Mouse (Mus musculus) splenic B cell, adult 2 months (primary cell): ENCODE data around the gene Igsf9.

Experiments
- DNase-seq: peaks from one replicate; pipeline ENCODE4 v3.0.0-alpha.2; 2011; ENCODE audit warnings: low read depth, low spot score
- H3K27me3 ChIP-seq: 2 replicates; pipeline ENCODE4 v1.6.1; 2012; ENCODE audit warnings: mild to moderate bottlenecking, low read length, moderate library complexity, mixed read lengths; ENCODE audit not compliant: control insufficient read depth, poor library complexity, insufficient read depth, severe bottlenecking
- H3K36me3 ChIP-seq: 2 replicates; pipeline ENCODE4 v1.6.1; 2012; ENCODE audit warnings: mild to moderate bottlenecking, low read length, moderate library complexity, mixed read lengths; ENCODE audit not compliant: control insufficient read depth, poor library complexity, insufficient read depth, severe bottlenecking

Gene Igsf9

DNA sequence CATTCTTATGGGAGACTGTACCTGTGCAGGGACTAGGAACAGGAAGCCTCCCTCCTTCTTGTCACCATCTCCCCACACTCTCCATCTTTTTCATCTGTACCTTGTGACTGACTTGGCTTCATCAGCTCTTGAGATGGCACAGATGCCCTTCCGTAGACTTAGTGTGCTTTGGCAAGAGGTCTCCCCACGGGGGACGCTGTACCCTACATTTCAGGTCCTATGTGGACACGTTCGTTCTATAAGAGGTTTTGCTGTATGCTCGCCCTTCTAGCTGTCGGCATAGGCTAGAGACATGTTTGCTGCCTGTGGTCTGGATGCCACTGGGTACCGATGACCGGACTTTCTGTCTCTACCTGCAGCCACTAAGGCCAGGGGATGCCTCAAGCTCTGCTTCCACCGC is 45.8 kb downstream of the Igsf9 start:
- Histone ChIP-seq H3K27me3 (no peaks in the 10 kb centered on the region), H3K36me3 (no peaks in the 10 kb centered on the region)
- no peak for DNase-seq

DNA sequence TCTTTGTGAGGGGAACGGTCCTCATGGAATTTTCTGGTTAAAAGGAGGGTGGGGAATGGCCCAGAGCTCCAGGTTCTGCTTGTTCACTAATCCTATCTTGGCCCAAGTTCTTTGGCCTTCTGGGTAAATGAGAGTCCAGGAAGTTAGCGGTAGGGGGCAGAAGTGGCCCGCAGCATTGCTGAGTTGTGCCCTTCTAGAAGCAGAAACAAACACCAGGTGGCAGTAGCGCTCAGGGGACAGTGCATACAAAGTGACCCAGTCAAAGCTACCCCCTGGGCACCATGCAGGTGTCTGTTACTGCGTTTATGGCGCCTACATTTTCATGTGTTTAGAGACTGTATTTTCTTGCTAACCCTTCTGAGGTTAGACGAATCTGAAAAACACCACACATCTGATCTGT is 47.1 kb downstream of the Igsf9 start:
- Histone ChIP-seq H3K27me3 (no peaks in the 10 kb centered on the region), H3K36me3 (no peaks in the 10 kb centered on the region)
- peak; percentile 97 for DNase-seq

DNA sequence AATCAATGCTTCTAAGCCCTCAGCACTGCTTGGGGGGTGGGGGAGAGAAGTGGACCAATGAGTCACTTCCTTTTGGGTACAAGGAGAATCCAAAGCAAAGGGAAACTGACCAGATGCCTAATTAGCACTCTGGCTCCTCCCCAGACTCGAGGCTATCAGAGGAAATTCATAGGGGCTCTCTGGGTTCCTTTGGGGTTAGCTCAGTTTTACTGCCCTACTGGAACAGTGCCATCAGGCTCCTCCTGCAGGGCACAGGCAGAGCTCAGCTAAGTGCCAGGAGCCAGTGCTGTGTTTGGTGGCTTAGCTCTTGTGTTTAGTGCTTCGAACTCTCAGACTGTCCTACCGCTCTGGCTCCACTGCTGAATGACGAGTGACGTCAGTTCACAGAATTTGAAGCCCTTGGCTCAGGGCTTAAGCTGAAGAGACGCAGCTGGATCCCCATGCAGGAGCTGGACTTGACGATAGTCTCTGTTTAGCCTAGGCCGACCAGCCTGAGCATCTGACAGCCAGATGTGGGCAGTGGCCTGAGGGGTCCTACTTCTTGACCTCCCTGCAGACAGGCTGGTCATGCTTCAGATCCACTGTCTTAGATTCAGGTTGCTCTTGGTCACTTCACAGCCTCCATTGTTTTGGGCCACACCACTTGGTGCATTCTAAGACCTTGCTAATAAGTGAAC is 49.1 kb downstream of the Igsf9 start:
- Histone ChIP-seq H3K36me3 (no peaks in the 10 kb centered on the region), H3K27me3 (no peaks in the 10 kb centered on the region)
- no peak for DNase-seq

DNA sequence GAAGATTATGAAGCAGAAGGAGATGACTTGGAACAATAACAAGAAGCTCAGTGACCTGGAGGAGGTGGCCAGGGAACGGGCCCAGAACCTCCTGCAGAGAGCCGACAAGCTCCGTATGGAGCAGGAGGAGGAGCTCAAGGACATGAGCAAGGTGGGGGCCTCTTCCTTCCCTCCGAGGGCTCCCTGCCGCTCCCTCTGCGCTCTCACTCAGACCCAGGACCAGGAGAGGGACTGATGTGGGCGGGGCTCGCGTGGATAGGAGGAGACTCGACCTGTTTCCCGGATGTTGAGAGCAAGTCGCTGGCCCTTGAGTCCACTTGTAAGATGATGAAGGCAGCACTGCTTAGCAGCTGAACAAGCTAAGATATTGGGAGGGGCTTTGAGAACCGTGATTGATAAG is 51.0 kb downstream of the Igsf9 start:
- no peak for DNase-seq
- H3K36me3 ChIP-seq, result no peaks in the 10 kb centered on the region
- H3K27me3 ChIP-seq, result no peaks in the 10 kb centered on the region

DNA sequence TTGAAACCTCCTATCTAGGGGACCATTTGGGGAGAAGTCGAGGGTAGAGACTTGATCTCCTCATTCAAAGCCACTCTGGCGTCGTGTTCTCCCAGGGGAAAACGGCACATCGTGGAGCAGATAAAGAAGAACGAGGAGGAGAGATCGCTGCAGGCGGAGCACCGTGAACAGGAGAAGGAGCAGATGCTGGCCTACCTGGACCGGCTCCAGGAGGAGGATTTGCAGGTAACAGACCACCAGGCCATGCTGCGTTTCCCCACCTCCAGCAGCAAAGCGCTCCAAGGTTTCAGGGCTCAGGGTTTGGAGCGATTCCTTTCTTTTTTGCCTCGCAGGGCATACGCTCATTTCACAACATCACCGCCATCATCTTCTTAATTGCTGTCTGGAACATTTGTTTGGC is 53.5 kb downstream of the Igsf9 start:
- DNase-seq, result no peak
- H3K27me3 ChIP-seq, result no peaks in the 10 kb centered on the region
- H3K36me3 ChIP-seq, result no peaks in the 10 kb centered on the region

DNA sequence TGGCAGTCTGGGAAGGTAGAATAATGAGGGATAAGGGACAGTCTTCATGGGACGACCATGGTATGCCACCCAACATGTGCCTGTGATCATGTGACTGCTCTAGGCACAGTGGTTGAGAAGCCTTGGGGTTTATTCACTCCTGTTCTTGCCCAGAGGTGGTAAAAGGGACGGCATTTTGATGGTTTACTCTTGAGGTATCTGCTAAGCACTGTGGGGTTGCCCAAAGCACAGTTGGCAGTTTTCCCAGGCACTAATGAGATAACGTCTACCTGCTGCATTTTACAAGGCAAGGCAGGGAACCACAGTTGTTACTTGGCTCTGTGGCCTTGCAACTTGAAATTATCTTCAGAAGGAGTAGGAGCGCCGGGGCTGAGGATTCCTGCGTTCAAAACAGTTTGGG is 58.2 kb downstream of the Igsf9 start:
- H3K27me3 ChIP-seq, result no peaks in the 10 kb centered on the region

DNA sequence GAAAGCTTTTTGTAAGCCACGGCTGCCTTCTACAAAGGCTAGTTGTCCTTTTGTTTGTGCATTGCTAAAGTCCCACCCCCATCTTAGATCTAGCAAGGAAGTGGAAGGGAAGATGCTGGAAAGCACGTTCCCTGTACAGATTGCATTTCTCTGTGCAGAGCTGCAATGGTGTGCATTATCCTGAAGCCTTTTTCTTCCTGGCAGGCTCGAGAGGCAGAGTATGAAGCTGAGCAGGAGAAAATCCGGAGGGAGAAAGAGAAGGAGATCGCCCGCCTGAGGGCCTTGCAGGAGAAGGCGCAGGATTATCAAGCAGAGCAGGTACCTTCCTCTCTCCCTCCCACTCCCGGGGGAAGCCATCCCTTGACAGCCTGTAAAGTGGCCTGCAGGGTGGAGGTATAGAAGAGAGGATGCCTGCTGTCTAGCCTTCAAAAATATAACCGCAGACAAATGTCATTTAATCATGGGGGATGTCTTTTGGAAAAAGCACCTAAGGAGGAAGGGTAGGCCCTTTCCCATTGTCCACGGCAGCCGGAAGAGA is 58.8 kb downstream of the Igsf9 start:
- no peaks in the 10 kb centered on the region for H3K27me3 ChIP-seq
- H3K36me3 ChIP-seq, result peaks cover 2% of the 10 kb centered on the region; the same call in 1 of the 2 replicates
- DNase-seq, result no peak

More for the DNA sequence above, 58.2 kb downstream of the Igsf9 start:
- peaks cover under 1% of the 10 kb centered on the region; the same call in 1 of the 2 replicates for H3K36me3 ChIP-seq
- DNase-seq, result no peak

DNA sequence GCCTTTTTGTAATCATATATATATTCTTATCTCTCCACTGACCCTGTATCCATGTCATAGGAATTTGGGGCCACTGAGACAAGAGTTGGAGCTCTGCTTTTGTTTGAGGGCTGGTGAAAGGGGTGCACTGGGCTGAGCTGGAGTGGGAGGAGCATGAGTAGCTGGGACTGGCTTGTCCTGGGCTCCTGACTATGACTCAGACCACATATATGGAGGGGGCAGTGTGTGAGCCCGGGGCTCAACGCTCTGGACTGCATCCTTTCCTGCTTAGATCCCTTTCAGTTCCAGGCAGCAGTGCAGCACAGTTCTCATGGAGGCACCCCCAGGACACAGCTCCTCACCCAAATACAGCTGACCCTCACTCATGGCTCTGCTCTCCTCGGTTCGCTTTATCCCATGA is 64.5 kb downstream of the Igsf9 start:
- DNase-seq, result no peak
- H3K27me3 ChIP-seq, result no peaks in the 10 kb centered on the region
- H3K36me3 ChIP-seq, result peaks cover 2% of the 10 kb centered on the region; the same call in 1 of the 2 replicates
